Mouse (Mus musculus): ENCODE data around the gene Ccdc12. TPM values are rescaled to one million over a fixed set of nuclear protein-coding genes. Genes with fewer than 3 reads are reported as not detected.
A peak's percentile ranks its signal among the peaks of the same experiment; 100 is the strongest.

Ccdc12 gene
- polyA plus RNA-seq, 1 experiment from 2014 or later = 84.4 TPM

- H3K4me1 ChIP-seq (replicated peaks) = peaks cover 19% of the 10 kb centered on the region
- WGBS (ENCODE audit: insufficient replicate concordance) = 5% methylated on average over 55 of the region's 63 CpGs
- H3K9me3 ChIP-seq (replicated peaks) = no peaks in the 10 kb centered on the region
- H3K36me3 ChIP-seq = no peaks in the 10 kb centered on the region
- H3K27me3 ChIP-seq = peaks cover 90% of the 10 kb centered on the region
- ATAC-seq (ENCODE audit: low read depth) = peak; percentile 8; the same call in 1 of the 2 replicates
- peak overlapping the region; percentile 50; the same call in 1 of the 2 replicates for H3K9ac ChIP-seq
- peak overlapping the region; percentile 57 for H3K4me3 ChIP-seq (replicated peaks)
- H3K27ac ChIP-seq = peak overlapping the region; percentile 34; the same call in 1 of the 2 replicates
- peak overlapping the region; percentile 65 for H3K4me2 ChIP-seq
- DNase-seq = no peak
Measured at GRCm38 (mm10) chr9:110743456-110744323, 87.4 kb downstream of the Ccdc12 start.

GRCm38 (mm10) chr9:110745752-110746151 is 89.4 kb downstream of the Ccdc12 start:
- 37% methylated on average over 5 of the region's 5 CpGs for WGBS (ENCODE audit: insufficient replicate concordance)
- H3K4me3 ChIP-seq (replicated peaks) = no peak overlapping the region
- DNase-seq (no peak), ATAC-seq (ENCODE audit: low read depth) (peak; percentile 70)
- H3K27me3 ChIP-seq = peaks cover 76% of the 10 kb centered on the region
- H3K4me2 ChIP-seq = no peak overlapping the region
- peaks cover 31% of the 10 kb centered on the region for H3K4me1 ChIP-seq (replicated peaks)
- H3K9ac ChIP-seq = no peak overlapping the region
- H3K36me3 ChIP-seq = no peaks in the 10 kb centered on the region
- no peaks in the 10 kb centered on the region for H3K9me3 ChIP-seq (replicated peaks)
- 0 out of 2 replicates have a peak overlapping the region, but pooled peaks have one; percentile 53 for H3K27ac ChIP-seq

GRCm38 (mm10) chr9:110746238-110746637 is 89.9 kb downstream of the Ccdc12 start:
- WGBS (ENCODE audit: insufficient replicate concordance) = 42% methylated on average over 5 of the region's 5 CpGs
- Histone ChIP-seq H3K9me3 (replicated peaks) (no peaks in the 10 kb centered on the region), H3K36me3 (no peaks in the 10 kb centered on the region), H3K27ac (peak overlapping the region; percentile 53; the same call in 1 of the 2 replicates), H3K9ac (no peak overlapping the region), H3K4me1 (replicated peaks) (peaks cover 35% of the 10 kb centered on the region), H3K4me3 (replicated peaks) (no peak overlapping the region), H3K4me2 (no peak overlapping the region), H3K27me3 (peaks cover 74% of the 10 kb centered on the region)
- DNase-seq = no peak
- 0 out of 2 replicates have a peak, but pooled peaks have one; percentile 1 for ATAC-seq (ENCODE audit: low read depth)

GRCm38 (mm10) chr9:110746961-110747360 is 90.7 kb downstream of the Ccdc12 start, which contains the start of gene Pth1r:
Gene Pth1r, minus strand, starts transcription at chr9:110747145.
- 56% methylated on average over 7 of the region's 7 CpGs for WGBS (ENCODE audit: insufficient replicate concordance)
- Histone ChIP-seq H3K27me3 (peaks cover 67% of the 10 kb centered on the region), H3K4me2 (no peak within 1 kb of the TSS), H3K9ac (no peak within 1 kb of the TSS), H3K27ac (peak within 1 kb of the TSS; percentile 53; the same call in 1 of the 2 replicates), H3K36me3 (no peaks in the 10 kb centered on the region), H3K4me3 (replicated peaks) (no peak within 1 kb of the TSS), H3K9me3 (replicated peaks) (no peaks in the 10 kb centered on the region), H3K4me1 (replicated peaks) (peaks cover 36% of the 10 kb centered on the region)
- no peak for ATAC-seq (ENCODE audit: low read depth)
- no peak for DNase-seq

- peaks cover 45% of the 10 kb centered on the region for H3K4me1 ChIP-seq (replicated peaks)
- no peak overlapping the region for H3K9ac ChIP-seq
- no peaks in the 10 kb centered on the region for H3K9me3 ChIP-seq (replicated peaks)
- no peak overlapping the region for H3K4me2 ChIP-seq
- ATAC-seq (ENCODE audit: low read depth) (no peak), DNase-seq (no peak)
- 62% methylated on average over 2 of the region's 2 CpGs for WGBS (ENCODE audit: insufficient replicate concordance)
- H3K36me3 ChIP-seq = no peaks in the 10 kb centered on the region
- H3K27ac ChIP-seq = no peak overlapping the region
- peaks cover 52% of the 10 kb centered on the region for H3K27me3 ChIP-seq
- no peak overlapping the region for H3K4me3 ChIP-seq (replicated peaks)
Measured at GRCm38 (mm10) chr9:110748451-110748850, 92.1 kb downstream of the Ccdc12 start.

GRCm38 (mm10) chr9:110750404-110751187 is 94.3 kb downstream of the Ccdc12 start:
- Histone ChIP-seq H3K9me3 (replicated peaks) (no peaks in the 10 kb centered on the region), H3K9ac (no peak overlapping the region), H3K27me3 (peaks cover 30% of the 10 kb centered on the region), H3K4me2 (no peak overlapping the region), H3K4me3 (replicated peaks) (no peak overlapping the region), H3K4me1 (replicated peaks) (peaks cover 51% of the 10 kb centered on the region), H3K36me3 (no peaks in the 10 kb centered on the region), H3K27ac (no peak overlapping the region)
- ATAC-seq (ENCODE audit: low read depth) = no peak
- DNase-seq = no peak
- 28% methylated on average over 14 of the region's 14 CpGs for WGBS (ENCODE audit: insufficient replicate concordance)

GRCm38 (mm10) chr9:110751412-110751811 is 95.1 kb downstream of the Ccdc12 start:
- no peak overlapping the region for H3K9ac ChIP-seq
- no peak overlapping the region for H3K4me2 ChIP-seq
- no peaks in the 10 kb centered on the region for H3K9me3 ChIP-seq (replicated peaks)
- no peak overlapping the region for H3K4me3 ChIP-seq (replicated peaks)
- H3K36me3 ChIP-seq = no peaks in the 10 kb centered on the region
- peaks cover 22% of the 10 kb centered on the region for H3K27me3 ChIP-seq
- peaks cover 49% of the 10 kb centered on the region for H3K4me1 ChIP-seq (replicated peaks)
- 32% methylated on average over 5 of the region's 5 CpGs for WGBS (ENCODE audit: insufficient replicate concordance)
- ATAC-seq (ENCODE audit: low read depth) (peak; percentile 43), DNase-seq (no peak)
- H3K27ac ChIP-seq = no peak overlapping the region

GRCm38 (mm10) chr9:110752917-110753435 is 96.7 kb downstream of the Ccdc12 start:
- no peak overlapping the region for H3K27ac ChIP-seq
- ATAC-seq (ENCODE audit: low read depth) (peak; percentile 54), DNase-seq (no peak)
- H3K9ac ChIP-seq = no peak overlapping the region
- H3K27me3 ChIP-seq = peaks cover 12% of the 10 kb centered on the region
- no peak overlapping the region for H3K4me2 ChIP-seq
- H3K36me3 ChIP-seq = no peaks in the 10 kb centered on the region
- H3K9me3 ChIP-seq (replicated peaks) = no peaks in the 10 kb centered on the region
- H3K4me3 ChIP-seq (replicated peaks) = no peak overlapping the region
- peaks cover 45% of the 10 kb centered on the region for H3K4me1 ChIP-seq (replicated peaks)
- WGBS (ENCODE audit: insufficient replicate concordance) = 34% methylated on average over 4 of the region's 4 CpGs

- Histone ChIP-seq H3K9ac (no peak overlapping the region), H3K27ac (no peak overlapping the region), H3K27me3 (peaks cover 8% of the 10 kb centered on the region; the same call in 1 of the 2 replicates), H3K4me2 (no peak overlapping the region), H3K36me3 (no peaks in the 10 kb centered on the region), H3K9me3 (replicated peaks) (no peaks in the 10 kb centered on the region), H3K4me3 (replicated peaks) (no peak overlapping the region), H3K4me1 (replicated peaks) (peaks cover 45% of the 10 kb centered on the region)
- DNase-seq (no peak), ATAC-seq (ENCODE audit: low read depth) (no peak)
- WGBS (ENCODE audit: insufficient replicate concordance) = 48% methylated on average over 4 of the region's 4 CpGs
Measured at GRCm38 (mm10) chr9:110753773-110754172, 97.5 kb downstream of the Ccdc12 start.

- Histone ChIP-seq H3K4me2 (no peak overlapping the region), H3K27ac (no peak overlapping the region), H3K9ac (no peak overlapping the region), H3K27me3 (no peaks in the 10 kb centered on the region), H3K36me3 (no peaks in the 10 kb centered on the region), H3K4me1 (replicated peaks) (peaks cover 13% of the 10 kb centered on the region), H3K9me3 (replicated peaks) (no peaks in the 10 kb centered on the region), H3K4me3 (replicated peaks) (no peak overlapping the region)
- ATAC-seq (ENCODE audit: low read depth) (no peak), DNase-seq (no peak)
- WGBS (ENCODE audit: insufficient replicate concordance) = 77% methylated on average over 5 of the region's 5 CpGs
Measured at GRCm38 (mm10) chr9:110757816-110758215, 101.5 kb downstream of the Ccdc12 start.

GRCm38 (mm10) chr9:110758605-110759004 is 102.3 kb downstream of the Ccdc12 start:
- no peaks in the 10 kb centered on the region for H3K36me3 ChIP-seq
- no peak overlapping the region for H3K9ac ChIP-seq
- no peak for ATAC-seq (ENCODE audit: low read depth)
- WGBS (ENCODE audit: insufficient replicate concordance) = 72% methylated on average over 8 of the region's 8 CpGs
- no peak for DNase-seq
- no peaks in the 10 kb centered on the region for H3K9me3 ChIP-seq (replicated peaks)
- H3K27me3 ChIP-seq = 0 out of 2 replicates have a peak, but pooled peaks cover under 1% of the 10 kb centered on the region
- H3K4me3 ChIP-seq (replicated peaks) = no peak overlapping the region
- no peak overlapping the region for H3K4me2 ChIP-seq
- H3K4me1 ChIP-seq (replicated peaks) = peaks cover 6% of the 10 kb centered on the region; the same call in 1 of the 2 replicates
- no peak overlapping the region for H3K27ac ChIP-seq
